Mouse (Mus musculus): ENCODE measurements around the gene Mphosph6. TPM values are rescaled to one million over a fixed set of nuclear protein-coding genes. Genes with fewer than 3 reads are reported as not detected.

Mphosph6 gene
- total RNA-seq (2017) = 38.8 and 51.0 TPM in 2 replicates

DNA sequence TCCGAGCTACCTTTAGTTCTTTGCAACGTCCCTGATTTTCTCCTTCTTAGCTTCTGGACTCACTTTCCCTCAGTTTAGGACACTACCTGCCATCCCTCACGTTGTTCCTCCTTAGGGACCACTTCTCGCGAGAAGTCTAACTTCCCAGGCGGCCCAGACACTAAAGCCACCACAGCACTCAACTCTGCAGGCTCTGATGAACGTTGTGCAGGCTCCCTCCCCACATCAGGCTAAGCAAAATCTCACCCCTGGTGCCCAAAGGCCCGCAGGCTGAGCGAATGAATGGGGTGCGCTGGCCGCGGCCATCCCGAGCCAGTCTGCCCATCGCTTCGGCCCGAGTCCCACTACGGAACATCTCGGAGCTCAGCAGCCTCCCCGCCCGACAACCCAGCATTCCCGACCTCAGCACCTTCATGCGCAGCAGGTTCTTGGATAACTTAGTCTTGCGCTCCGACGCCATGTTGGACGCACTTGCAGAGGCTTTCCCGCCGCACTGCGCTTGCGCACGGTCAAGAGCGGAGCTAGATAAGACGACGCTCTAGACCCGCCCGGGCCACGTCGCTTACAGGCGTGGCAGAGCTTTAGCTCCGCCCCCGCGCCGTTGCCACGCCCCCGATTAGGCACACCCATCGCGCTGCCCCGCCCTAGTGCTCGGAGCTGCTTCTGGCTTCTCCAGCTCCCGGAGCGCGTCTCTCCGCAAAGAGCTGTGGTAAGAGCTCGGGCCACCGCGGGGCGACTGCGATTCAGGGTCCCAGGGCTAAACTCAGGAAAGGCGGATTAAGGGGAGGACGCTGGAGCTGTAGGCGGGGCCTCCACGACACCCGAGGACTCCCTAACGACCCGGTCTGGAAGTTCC is at the start of gene Mphosph6:
Gene Mphosph6 (minus strand): TSS at position 501 of the 856 bp plus-strand sequence.
- peak; percentile 92 to 94 for ATAC-seq (replicated peaks in 1 of 2; ENCODE audit: insufficient read depth in 1 of 2, low FRiP score in 2 of 2, low TSS enrichment in 1 of 2, low read depth in 1 of 2, poor library complexity in 2 of 2, severe bottlenecking in 2 of 2)

DNA sequence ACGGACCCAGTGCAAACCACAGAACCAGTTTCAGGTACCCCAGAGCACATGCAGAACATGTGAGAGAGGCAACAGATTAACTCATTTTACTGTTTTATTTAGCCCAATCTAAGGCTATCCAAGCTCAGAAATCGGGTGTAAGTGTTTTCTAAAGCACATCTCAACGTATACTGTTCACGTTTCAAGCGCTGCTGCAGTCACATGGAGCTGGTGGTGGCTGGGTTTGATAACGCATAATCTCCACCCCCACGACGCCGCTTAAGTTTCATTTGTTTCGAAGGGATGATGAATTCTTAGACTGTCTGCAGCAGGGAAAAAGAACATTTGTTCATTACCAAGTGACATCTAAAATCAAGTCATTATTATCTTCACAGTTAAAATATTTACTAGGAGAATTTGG is 48.7 kb upstream of the Mphosph6 start:
- ATAC-seq (replicated peaks in 1 of 2; ENCODE audit: insufficient read depth in 1 of 2, low FRiP score in 2 of 2, low TSS enrichment in 1 of 2, low read depth in 1 of 2, poor library complexity in 2 of 2, severe bottlenecking in 2 of 2) = no peak

DNA sequence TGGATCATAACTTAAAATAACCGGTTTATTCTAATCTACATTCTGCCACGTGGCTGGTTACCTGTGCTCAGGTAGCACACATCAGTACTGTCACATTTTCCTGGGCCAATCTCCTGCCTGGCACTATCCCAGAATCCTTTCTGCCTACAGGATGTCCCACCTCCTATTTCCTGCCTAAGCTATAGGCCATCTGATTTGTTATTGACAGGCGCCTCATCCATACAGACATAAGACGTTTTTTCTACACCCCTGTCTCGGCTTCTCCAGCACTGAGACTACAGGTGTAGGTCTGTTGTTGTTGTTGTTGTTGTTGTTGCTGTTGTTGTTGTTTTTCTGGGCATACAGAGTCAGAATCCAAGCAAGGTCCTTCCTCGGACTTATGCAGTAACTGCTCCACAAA is 46.1 kb upstream of the Mphosph6 start:
- ATAC-seq (replicated peaks in 1 of 2; ENCODE audit: insufficient read depth in 1 of 2, low FRiP score in 2 of 2, low TSS enrichment in 1 of 2, low read depth in 1 of 2, poor library complexity in 2 of 2, severe bottlenecking in 2 of 2) = no peak

- ATAC-seq (replicated peaks in 1 of 2; ENCODE audit: insufficient read depth in 1 of 2, low FRiP score in 2 of 2, low TSS enrichment in 1 of 2, low read depth in 1 of 2, poor library complexity in 2 of 2, severe bottlenecking in 2 of 2) = no peak
Measured at GRCm38 (mm10) chr8:117843694-117844093, 42.0 kb upstream of the Mphosph6 start.

GRCm38 (mm10) chr8:117813524-117813923 is 11.8 kb upstream of the Mphosph6 start:
- ATAC-seq (replicated peaks in 1 of 2; ENCODE audit: insufficient read depth in 1 of 2, low FRiP score in 2 of 2, low TSS enrichment in 1 of 2, low read depth in 1 of 2, poor library complexity in 2 of 2, severe bottlenecking in 2 of 2) = no peak

- ATAC-seq (replicated peaks in 1 of 2; ENCODE audit: insufficient read depth in 1 of 2, low FRiP score in 2 of 2, low TSS enrichment in 1 of 2, low read depth in 1 of 2, poor library complexity in 2 of 2, severe bottlenecking in 2 of 2) = no peak
Measured at GRCm38 (mm10) chr8:117810676-117811075, 8.9 kb upstream of the Mphosph6 start.

DNA sequence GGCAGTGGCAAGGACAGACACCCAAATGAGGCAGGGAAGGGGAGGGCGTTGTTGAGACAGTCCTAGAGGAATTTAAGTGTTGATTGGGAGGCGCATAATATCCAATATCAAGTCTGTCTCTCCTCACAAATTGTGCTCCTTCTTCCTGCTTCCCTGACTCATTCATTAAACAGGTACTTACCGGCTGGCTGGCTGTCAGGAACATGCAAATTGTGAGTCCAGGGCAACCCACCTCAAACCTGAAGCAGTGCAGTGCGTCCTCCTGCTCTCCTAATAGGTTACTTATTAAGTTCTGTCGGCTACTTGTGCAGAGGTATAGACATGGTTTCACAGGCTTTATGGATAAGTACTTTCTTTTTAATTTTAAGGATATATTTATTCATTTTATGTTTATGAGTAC is 3.7 kb upstream of the Mphosph6 start:
- ATAC-seq (replicated peaks in 1 of 2; ENCODE audit: insufficient read depth in 1 of 2, low FRiP score in 2 of 2, low TSS enrichment in 1 of 2, low read depth in 1 of 2, poor library complexity in 2 of 2, severe bottlenecking in 2 of 2) = no peak

GRCm38 (mm10) chr8:117802299-117802689 is 551 bp upstream of the Mphosph6 start:
- ATAC-seq (replicated peaks in 1 of 2; ENCODE audit: insufficient read depth in 1 of 2, low FRiP score in 2 of 2, low TSS enrichment in 1 of 2, low read depth in 1 of 2, poor library complexity in 2 of 2, severe bottlenecking in 2 of 2) = peak in 1 of 2 experiments; percentile 47; a peak in 2 of 4 replicates

DNA sequence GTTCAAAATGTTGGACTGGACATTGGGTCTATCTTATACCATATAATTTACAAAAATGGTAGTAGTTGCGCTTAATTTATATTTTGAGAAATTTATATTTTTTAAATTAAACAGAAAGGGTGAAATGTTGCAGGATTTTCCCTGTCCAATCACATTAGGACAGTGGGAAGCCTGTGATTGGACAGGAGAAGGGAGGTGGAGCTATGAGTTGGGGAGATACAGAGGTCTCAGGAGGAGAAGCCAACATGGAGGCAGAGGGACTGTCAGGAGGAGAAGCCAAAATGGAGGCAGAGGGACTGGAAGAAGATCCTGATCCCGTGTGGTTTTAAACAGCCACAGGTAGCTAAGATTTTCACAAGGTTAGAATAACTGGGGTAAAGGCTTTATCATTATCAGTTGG is 3.7 kb downstream of the Mphosph6 start:
- ATAC-seq (replicated peaks in 1 of 2; ENCODE audit: insufficient read depth in 1 of 2, low FRiP score in 2 of 2, low TSS enrichment in 1 of 2, low read depth in 1 of 2, poor library complexity in 2 of 2, severe bottlenecking in 2 of 2) = no peak

DNA sequence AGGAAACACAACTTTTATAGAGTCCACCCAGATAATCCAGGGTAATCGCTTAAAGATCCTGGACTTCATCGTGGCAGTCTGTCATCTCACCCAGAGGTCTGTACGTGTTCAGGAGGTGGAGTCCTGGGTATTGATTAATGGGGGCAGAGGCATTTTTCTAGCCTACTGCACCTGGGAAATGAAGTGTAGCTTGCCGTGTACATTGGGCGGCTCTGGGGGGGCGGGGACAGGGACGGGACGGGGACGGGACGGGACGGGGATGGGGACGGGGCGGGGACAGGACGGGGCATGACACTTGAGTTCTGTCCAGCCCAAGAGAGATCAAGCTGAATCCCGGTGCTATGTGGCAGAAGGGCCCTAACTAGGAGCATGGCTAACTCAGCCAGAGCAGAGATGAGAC is 5.3 kb downstream of the Mphosph6 start:
- no peak for ATAC-seq (replicated peaks in 1 of 2; ENCODE audit: insufficient read depth in 1 of 2, low FRiP score in 2 of 2, low TSS enrichment in 1 of 2, low read depth in 1 of 2, poor library complexity in 2 of 2, severe bottlenecking in 2 of 2)

GRCm38 (mm10) chr8:117794581-117794980 is 7.2 kb downstream of the Mphosph6 start:
- no peak for ATAC-seq (replicated peaks in 1 of 2; ENCODE audit: insufficient read depth in 1 of 2, low FRiP score in 2 of 2, low TSS enrichment in 1 of 2, low read depth in 1 of 2, poor library complexity in 2 of 2, severe bottlenecking in 2 of 2)

DNA sequence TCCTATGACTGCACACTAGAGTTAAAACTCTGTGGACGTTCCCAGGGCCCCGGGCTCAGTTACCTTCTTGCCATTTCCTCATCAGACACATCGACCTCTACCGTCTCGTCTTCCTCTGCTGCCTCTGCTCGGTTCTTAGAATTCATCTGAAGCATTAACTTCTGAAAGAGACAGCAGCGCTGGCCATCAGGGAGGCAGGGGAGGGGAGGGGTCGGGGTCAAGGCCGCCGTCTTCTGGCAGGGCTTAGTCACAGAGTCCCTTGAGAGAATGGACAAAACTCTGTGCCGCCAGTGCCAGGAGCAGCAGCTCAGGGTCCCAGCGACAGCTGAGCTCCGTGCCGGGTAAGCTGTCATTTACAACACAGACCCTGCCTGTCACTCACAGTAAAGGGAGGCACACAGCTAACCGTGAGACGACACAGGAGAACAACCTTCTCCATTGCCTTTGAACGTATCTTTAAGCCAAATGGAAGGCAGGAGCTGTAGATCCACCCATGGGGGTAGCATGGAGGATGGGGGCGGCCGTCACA is 9.1 kb downstream of the Mphosph6 start:
- ATAC-seq (replicated peaks in 1 of 2; ENCODE audit: insufficient read depth in 1 of 2, low FRiP score in 2 of 2, low TSS enrichment in 1 of 2, low read depth in 1 of 2, poor library complexity in 2 of 2, severe bottlenecking in 2 of 2) = no peak

DNA sequence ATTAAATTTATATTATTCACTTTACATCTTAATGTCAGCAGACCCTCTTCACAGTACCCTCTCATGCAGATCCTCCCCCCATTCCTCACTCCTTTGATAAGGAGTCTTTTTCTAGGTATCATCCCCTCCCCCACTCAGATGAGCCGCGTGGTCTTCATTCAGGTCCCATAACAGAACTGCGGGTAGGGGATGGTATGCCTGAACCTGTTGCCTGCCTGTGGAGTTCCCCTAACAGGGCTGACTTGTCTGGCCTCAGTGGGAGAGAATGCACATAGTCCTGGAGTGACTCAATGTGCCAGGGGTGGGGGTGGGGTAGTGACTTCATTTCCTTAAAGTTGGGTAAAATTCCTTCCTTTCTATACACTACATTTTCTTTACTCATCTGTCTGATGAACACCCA is 15.3 kb downstream of the Mphosph6 start:
- ATAC-seq (replicated peaks in 1 of 2; ENCODE audit: insufficient read depth in 1 of 2, low FRiP score in 2 of 2, low TSS enrichment in 1 of 2, low read depth in 1 of 2, poor library complexity in 2 of 2, severe bottlenecking in 2 of 2) = no peak

DNA sequence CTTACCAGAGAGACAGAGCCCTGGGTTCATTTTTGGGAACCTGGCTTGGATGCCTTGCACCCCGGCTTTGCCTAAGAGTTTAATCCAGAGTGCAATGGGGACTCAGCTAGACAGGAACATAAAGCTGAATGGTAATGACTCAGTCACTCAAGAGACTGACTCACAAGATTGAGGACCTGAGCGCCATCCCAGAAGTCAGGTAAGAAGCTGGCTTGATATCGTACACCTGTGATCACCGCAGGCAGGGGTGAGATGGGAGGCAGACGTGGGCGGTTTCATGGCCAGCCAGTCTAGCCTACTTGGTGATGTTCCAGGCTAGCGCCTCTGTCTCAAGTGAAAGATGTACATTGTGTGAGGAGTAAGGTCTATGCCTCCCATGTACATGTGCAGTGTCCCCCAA is 18.7 kb downstream of the Mphosph6 start:
- no peak for ATAC-seq (replicated peaks in 1 of 2; ENCODE audit: insufficient read depth in 1 of 2, low FRiP score in 2 of 2, low TSS enrichment in 1 of 2, low read depth in 1 of 2, poor library complexity in 2 of 2, severe bottlenecking in 2 of 2)

DNA sequence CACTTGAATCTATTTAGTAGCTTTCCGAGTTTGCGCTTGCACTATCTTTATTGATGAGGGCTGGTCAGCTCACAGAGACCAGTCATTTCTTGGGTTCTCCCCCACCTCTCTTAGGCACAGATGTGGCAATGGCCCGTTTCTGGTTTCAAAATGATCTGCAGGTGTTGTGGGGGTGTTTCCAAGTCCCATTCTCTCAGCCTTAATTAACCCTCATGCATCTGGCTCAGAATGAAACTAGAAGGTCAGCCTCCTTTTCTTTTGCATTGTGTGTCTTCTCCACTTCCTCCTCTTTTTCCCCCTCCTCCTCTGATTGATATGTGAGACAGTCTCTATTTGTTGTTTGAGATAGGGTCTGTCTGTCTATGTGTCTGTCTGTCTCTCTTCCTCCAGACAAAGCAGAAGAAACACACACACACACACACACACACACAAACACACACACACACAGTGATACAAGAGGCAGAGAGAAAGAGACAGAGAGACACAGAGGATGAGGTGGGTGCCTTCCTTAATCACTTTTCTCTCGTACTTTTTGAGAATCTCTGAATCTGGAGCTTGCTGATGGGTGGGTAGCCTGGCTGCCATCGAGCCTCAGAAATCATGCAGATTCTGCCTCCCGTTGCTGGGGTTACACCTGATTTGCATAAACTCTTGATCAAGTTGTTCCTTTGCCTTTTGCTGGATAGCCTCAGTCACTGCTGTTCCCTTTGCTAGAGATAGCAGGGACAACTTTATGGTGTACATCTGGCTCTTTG is 20.2 kb downstream of the Mphosph6 start:
- ATAC-seq (replicated peaks in 1 of 2; ENCODE audit: insufficient read depth in 1 of 2, low FRiP score in 2 of 2, low TSS enrichment in 1 of 2, low read depth in 1 of 2, poor library complexity in 2 of 2, severe bottlenecking in 2 of 2) = no peak

GRCm38 (mm10) chr8:117779344-117779743 is 22.4 kb downstream of the Mphosph6 start:
- ATAC-seq (replicated peaks in 1 of 2; ENCODE audit: insufficient read depth in 1 of 2, low FRiP score in 2 of 2, low TSS enrichment in 1 of 2, low read depth in 1 of 2, poor library complexity in 2 of 2, severe bottlenecking in 2 of 2) = no peak

DNA sequence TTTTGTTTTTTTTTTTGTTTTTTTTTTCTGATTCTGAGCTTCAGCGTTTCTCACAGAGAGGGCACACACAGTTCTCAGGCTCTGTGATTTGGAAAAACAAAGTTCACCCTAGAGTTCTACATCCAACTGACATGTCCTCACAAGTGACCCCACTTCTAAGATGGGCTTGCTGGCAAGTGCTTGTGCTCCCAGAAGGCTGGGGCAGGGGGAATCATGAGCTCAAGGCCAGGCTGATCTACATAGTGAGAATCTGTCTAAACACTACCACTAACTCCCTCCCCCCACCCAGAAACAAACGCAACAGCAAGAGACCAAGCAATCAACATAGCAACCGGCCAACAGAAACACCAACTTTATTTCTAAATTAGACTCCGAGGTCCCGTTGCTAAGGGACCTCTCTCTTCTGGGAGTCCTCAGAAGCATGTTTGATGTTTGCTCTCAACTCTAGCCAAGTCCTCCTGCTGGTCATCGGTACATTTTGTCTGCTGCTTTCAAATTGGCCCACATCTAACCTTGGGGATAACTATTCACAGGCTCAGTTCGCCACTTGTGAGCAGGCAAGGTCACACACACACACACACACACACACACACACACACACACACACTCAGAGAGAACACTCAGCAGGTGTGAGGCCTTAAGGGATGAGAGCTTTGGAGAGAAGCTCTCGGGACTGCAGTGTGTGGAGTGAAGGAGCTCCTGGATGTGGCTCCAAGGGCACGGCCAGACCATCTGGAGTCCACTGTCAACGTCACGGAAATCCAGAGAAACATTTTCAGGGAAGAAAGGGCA is 23.0 kb downstream of the Mphosph6 start:
- ATAC-seq (replicated peaks in 1 of 2; ENCODE audit: insufficient read depth in 1 of 2, low FRiP score in 2 of 2, low TSS enrichment in 1 of 2, low read depth in 1 of 2, poor library complexity in 2 of 2, severe bottlenecking in 2 of 2) = no peak

GRCm38 (mm10) chr8:117776075-117776474 is 25.7 kb downstream of the Mphosph6 start:
- ATAC-seq (replicated peaks in 1 of 2; ENCODE audit: insufficient read depth in 1 of 2, low FRiP score in 2 of 2, low TSS enrichment in 1 of 2, low read depth in 1 of 2, poor library complexity in 2 of 2, severe bottlenecking in 2 of 2) = peak; percentile 66 to 71

Measured in hematopoietic stem cell, adult 5-6 weeks (primary cell).